Mouse (Mus musculus): ENCODE measurements at regions not wholly inside any gene's neighbourhood (a gene's known extent, or its start where the extent isn't known, plus 50 kb on each side); places are given as distances from the start of the nearest gene placed in this dataset.

GRCm38 (mm10) chr12:12432597-12432996 is 170.7 kb downstream of the Fam49a start:
- Histone ChIP-seq H3K4me3 (ENCODE audit: control insufficient read depth, low read depth, low read length) (no peak overlapping the region), H3K36me3 (ENCODE audit: control insufficient read depth, insufficient read depth, low read length) (no peaks in the 10 kb centered on the region)

More at GRCm38 (mm10) chr12:12432597-12432996, 170.7 kb downstream of the Fam49a start:
- no peak overlapping the region for H3K27ac ChIP-seq (ENCODE audit: control insufficient read depth, insufficient read depth, low read depth, low read length)
- no peaks in the 10 kb centered on the region for H3K4me1 ChIP-seq (ENCODE audit: control insufficient read depth, insufficient read depth, low read length)
- no peaks in the 10 kb centered on the region for H3K27me3 ChIP-seq (ENCODE audit: control insufficient read depth, insufficient read depth, low read length)
- no peak for TF ChIP-seq POLR2A (IDR thresholded peaks at IDR 0.05; ENCODE audit: control insufficient read depth, low read depth, low read length)
- no peak for TF ChIP-seq CTCF (IDR thresholded peaks at IDR 0.05; ENCODE audit: control insufficient read depth, insufficient read depth, insufficient replicate concordance, low read depth, low read length)
